Mouse (Mus musculus) heart, embryonic 11.5 days (tissue): ENCODE data around the gene Polg. TPM values are rescaled to one million over a fixed set of nuclear protein-coding genes. Genes with fewer than 3 reads are reported as not detected.

Experiments
- microRNA-seq: library from miRNA; unstranded; fragments of <30 nt; microRNA quantifications from one replicate; pipeline ENCODE4, GENCODE M21; 2016; ENCODE audit warnings: borderline number of aligned reads
- polyA plus RNA-seq: library from polyadenylated mRNA; unstranded; fragments of >200 nt; fragmentation: Nextera tagmentation; extraction: Ambion mirVana; gene quantifications from 2 replicates; pipeline ENCODE4 v1.2.1, GENCODE M21; 2014

The Polg gene
- polyA plus RNA-seq, 1 experiment from 2014 or later = 23.9 TPM

Small RNA genes within 50 kb of the gene (microRNA-seq; reads per million reads assigned to microRNA genes)
- gene Mir9-3 = 1.6 reads per million, percentile 21 among the genes with 10 or more reads in this experiment

Other genes with a start within 250 kb of the Polg start
- 4.9 and 6.1 TPM in 2 replicates for gene Abhd2, start 193.2 kb downstream of the Polg start, polyA plus RNA-seq
- gene Rlbp1, start 79.3 kb downstream of the Polg start, polyA plus RNA-seq = 0.19 TPM in 1 of 2 replicates, not detected in the other
- gene Fanci, start 74.4 kb downstream of the Polg start, polyA plus RNA-seq = 10.6 and 13.2 TPM in 2 replicates
- gene Rhcg, start 151.3 kb upstream of the Polg start, polyA plus RNA-seq = not detected in 2 replicates
- gene Ticrr, start 193.8 kb upstream of the Polg start, polyA plus RNA-seq = 7.1 and 9.8 TPM in 2 replicates
- 1.9 and 2.3 TPM in 2 replicates for gene Kif7, start 249.4 kb upstream of the Polg start, polyA plus RNA-seq